Mouse (Mus musculus): Measurements from ENCODE around the gene Arl3. TPM values are rescaled to one million over a fixed set of nuclear protein-coding genes. Genes with fewer than 3 reads are reported as not detected.
A peak's percentile ranks its signal among the peaks of the same experiment; 100 is the strongest.

The Arl3 gene
- total and polyA plus RNA-seq, 3 experiments, result 24.1 to 46.5 (median 45.3) TPM

DNA sequence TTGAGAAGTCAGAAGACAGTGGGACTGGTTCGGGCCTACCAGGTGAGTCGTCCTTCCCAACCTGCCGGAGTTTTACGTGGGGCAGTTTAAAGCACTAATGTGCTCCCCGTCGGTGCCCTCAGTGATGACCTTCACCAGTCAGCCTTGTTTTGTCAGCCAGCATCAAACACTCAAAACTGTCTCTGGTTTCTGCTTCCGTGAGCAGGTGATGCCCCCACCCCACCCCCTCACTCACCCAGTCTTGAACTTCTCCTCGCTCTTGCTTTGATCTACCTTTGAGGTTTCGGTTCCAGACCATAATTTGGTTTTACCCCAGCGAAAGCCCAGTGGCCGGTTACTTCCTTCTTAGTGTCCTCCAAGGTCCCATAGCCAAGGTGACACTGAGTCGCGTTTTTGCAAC, 33.7 kb upstream of the Arl3 start (continued):
- TF ChIP-seq CHD2 (IDR thresholded peaks at IDR 0.05; ENCODE audit: low read length) (peak; percentile 74; the same call in 1 of the 2 replicates), IRF4 (IDR thresholded peaks at IDR 0.05; ENCODE audit: low read depth, low read length) (peak; percentile 90), MAFK (IDR thresholded peaks at IDR 0.05; ENCODE audit: insufficient replicate concordance, low read length) (no peak)

DNA sequence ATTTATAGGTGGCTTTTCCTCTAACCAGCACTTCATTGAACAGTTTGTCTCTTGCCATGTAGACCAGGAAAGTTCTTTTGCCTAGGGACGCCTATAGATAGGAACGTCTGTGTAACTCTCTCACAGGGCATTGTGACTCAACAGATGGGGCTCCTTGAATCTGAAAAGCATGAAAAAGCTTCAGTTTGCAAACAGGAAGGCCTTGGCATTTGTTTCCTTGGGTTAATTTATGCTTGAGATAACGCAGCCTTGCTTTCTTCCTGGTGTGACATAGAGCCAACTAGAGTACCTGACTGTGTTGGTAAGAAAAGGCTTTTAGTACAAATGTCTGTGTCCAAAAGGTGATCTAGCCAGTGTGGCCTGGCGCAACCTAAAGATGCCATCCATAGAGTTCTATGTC, 29.4 kb upstream of the Arl3 start:
- Histone ChIP-seq H3K27ac (ENCODE audit: insufficient read depth, low read depth) (no peak overlapping the region), H3K36me3 (replicated peaks in 1 of 2; ENCODE audit: control insufficient read depth in 1 of 2, insufficient read depth in 1 of 2, low read length in 1 of 2) (peaks cover 3 to 55% of the 10 kb centered on the region in 2 experiments), H3K4me1 (ENCODE audit: control insufficient read depth in 1 of 2, insufficient read depth in 2 of 2) (peaks cover 20 to 51% of the 10 kb centered on the region in 2 experiments), H3K9ac (ENCODE audit: insufficient read depth, low read depth) (no peak overlapping the region), H3K4me3 (replicated peaks in 1 of 3; ENCODE audit: low read depth in 2 of 3, low read length in 2 of 3, poor library complexity in 1 of 3) (no peak overlapping the region), H3K79me2 (replicated peaks; ENCODE audit: control insufficient read depth, extremely low read depth, insufficient read depth, poor library complexity, severe bottlenecking) (peaks cover 62% of the 10 kb centered on the region), H3K4me2 (ENCODE audit: insufficient read depth, low read depth, poor library complexity, severe bottlenecking) (no peak overlapping the region), H3K9me3 (replicated peaks; ENCODE audit: low read length) (no peaks in the 10 kb centered on the region), H3K27me3 (replicated peaks) (no peaks in the 10 kb centered on the region)
- dilution Hi-C loops (cut with MboI; ENCODE audit: extremely low pct_ligation_motif_present, extremely low pct_unique_long_range_greater_than_20kb, low sequenced_read_pairs), result no loop called here
- no peak for DNase-seq (ENCODE audit: extremely low read depth)
- TF ChIP-seq HCFC1 (IDR thresholded peaks at IDR 0.05; ENCODE audit: low read depth, low read length) (no peak), ZC3H11A (IDR thresholded peaks at IDR 0.05; ENCODE audit: low read depth, low read length) (no peak), IRF4 (IDR thresholded peaks at IDR 0.05; ENCODE audit: low read depth, low read length) (no peak), MEF2A (IDR thresholded peaks at IDR 0.05; ENCODE audit: borderline replicate concordance, low read depth, low read length) (no peak), POLR2AphosphoS2 (IDR thresholded peaks at IDR 0.05; ENCODE audit: low read depth, low read length) (no peak), GABPA (IDR thresholded peaks at IDR 0.05; ENCODE audit: insufficient replicate concordance, low read depth, low read length) (no peak), MXI1 (IDR thresholded peaks at IDR 0.05; ENCODE audit: low read depth, low read length) (no peak), KAT2A (IDR thresholded peaks at IDR 0.05; ENCODE audit: insufficient replicate concordance, low read length) (no peak), NELFE (IDR thresholded peaks at IDR 0.05; ENCODE audit: low read depth, low read length) (no peak), ZNF384 (IDR thresholded peaks at IDR 0.05; ENCODE audit: low read depth, low read length) (no peak), E2F4 (IDR thresholded peaks at IDR 0.05; ENCODE audit: insufficient replicate concordance, low read depth, low read length) (no peak), CHD2 (IDR thresholded peaks at IDR 0.05; ENCODE audit: low read length) (no peak)
- in situ Hi-C loops (cut with MboI; ENCODE audit: low pct_ligation_motif_present, low pct_unique_long_range_greater_than_20kb, low sequenced_read_pairs), result no loop called here

DNA sequence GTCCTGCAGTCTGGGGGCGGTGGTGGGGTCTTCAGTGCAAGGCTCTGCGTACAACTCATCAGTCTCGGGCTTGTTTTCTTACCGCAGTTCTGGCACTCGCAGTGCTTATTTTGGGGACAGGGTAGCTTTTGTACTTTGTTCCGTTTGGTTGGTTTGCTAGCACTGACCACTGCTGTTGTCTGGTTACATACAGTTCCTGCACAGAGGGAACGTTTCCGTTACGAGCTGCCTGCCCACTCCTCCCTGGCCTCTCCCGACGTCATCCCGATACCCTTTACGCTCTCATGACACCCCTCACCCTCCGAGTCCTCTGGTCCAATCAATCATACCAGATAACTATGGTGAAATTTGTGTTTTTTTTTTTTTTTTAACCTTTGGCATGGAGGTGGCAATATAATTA, 28.5 kb upstream of the Arl3 start:
- H3K4me3 ChIP-seq (replicated peaks in 1 of 3; ENCODE audit: low read depth in 2 of 3, low read length in 2 of 3, poor library complexity in 1 of 3), result no peak overlapping the region
- H3K79me2 ChIP-seq (replicated peaks; ENCODE audit: control insufficient read depth, extremely low read depth, insufficient read depth, poor library complexity, severe bottlenecking), result peaks cover 57% of the 10 kb centered on the region
- dilution Hi-C loops (cut with MboI; ENCODE audit: extremely low pct_ligation_motif_present, extremely low pct_unique_long_range_greater_than_20kb, low sequenced_read_pairs), result no loop called here
- no peaks in the 10 kb centered on the region for H3K27me3 ChIP-seq (replicated peaks)
- H3K4me2 ChIP-seq (ENCODE audit: insufficient read depth, low read depth, poor library complexity, severe bottlenecking), result no peak overlapping the region
- no peak overlapping the region for H3K9ac ChIP-seq (ENCODE audit: insufficient read depth, low read depth)
- no peak for TF ChIP-seq JUND (conservative IDR thresholded peaks at IDR 0.05; ENCODE audit: low read depth, low read length)
- TF ChIP-seq MEF2A (IDR thresholded peaks at IDR 0.05; ENCODE audit: borderline replicate concordance, low read depth, low read length), result no peak
- TF ChIP-seq PAX5 (IDR thresholded peaks at IDR 0.05; ENCODE audit: low read length), result no peak
- TF ChIP-seq ZMIZ1 (IDR thresholded peaks at IDR 0.05; ENCODE audit: low read depth, low read length), result no peak
- TF ChIP-seq USF1 (IDR thresholded peaks at IDR 0.05; ENCODE audit: low read depth, low read length), result no peak
- TF ChIP-seq E2F4 (IDR thresholded peaks at IDR 0.05; ENCODE audit: insufficient replicate concordance, low read depth, low read length), result no peak
- no peak for DNase-seq (ENCODE audit: extremely low read depth)
- H3K27ac ChIP-seq (ENCODE audit: insufficient read depth, low read depth), result no peak overlapping the region
- peaks cover 3 to 53% of the 10 kb centered on the region in 2 experiments for H3K36me3 ChIP-seq (replicated peaks in 1 of 2; ENCODE audit: control insufficient read depth in 1 of 2, insufficient read depth in 1 of 2, low read length in 1 of 2)
- in situ Hi-C loops (cut with MboI; ENCODE audit: low pct_ligation_motif_present, low pct_unique_long_range_greater_than_20kb, low sequenced_read_pairs), result no loop called here
- H3K4me1 ChIP-seq (ENCODE audit: control insufficient read depth in 1 of 2, insufficient read depth in 2 of 2), result peaks cover 14 to 42% of the 10 kb centered on the region in 2 experiments
- H3K9me3 ChIP-seq (replicated peaks; ENCODE audit: low read length), result no peaks in the 10 kb centered on the region

Measured in CH12.LX (cell line).